Mouse (Mus musculus) stomach, embryonic 14.5 days (tissue): Measurements from ENCODE around the gene Fntb. TPM values are rescaled to one million over a fixed set of nuclear protein-coding genes. Genes with fewer than 3 reads are reported as not detected.

Source experiments
- ATAC-seq: fragments of 200-750 bp; cut with Nextera tagmentation; 2 replicates; pipeline ENCODE4 v1.8.0; 2017; ENCODE audit warnings: low read depth, moderate TSS enrichment; ENCODE audit not compliant: insufficient number of reproducible peaks, insufficient read depth, low FRiP score
- H3K27ac ChIP-seq: fragments of 300-500 bp; sonication (generic); 2 replicates; pipeline ENCODE4 v1.5.1; 2014; ENCODE audit warnings: mild to moderate bottlenecking, low read length, moderate library complexity, mixed read lengths
- H3K27me3 ChIP-seq: fragments of 300-500 bp; sonication (generic); 2 replicates; pipeline ENCODE4 v1.6.1; 2014; ENCODE audit warnings: low read length, control low read depth, mixed read lengths; ENCODE audit not compliant: control insufficient read depth, insufficient read depth
- H3K36me3 ChIP-seq: fragments of 300-500 bp; sonication (generic); 2 replicates; pipeline ENCODE4 v1.6.1; 2014; ENCODE audit warnings: mild to moderate bottlenecking, control low read depth, low read length, moderate library complexity, mixed read lengths; ENCODE audit not compliant: control insufficient read depth, insufficient read depth
- H3K4me1 ChIP-seq: fragments of 300-500 bp; sonication (generic); 2 replicates; pipeline ENCODE4 v1.6.1; 2014; ENCODE audit warnings: low read length, control low read depth, mixed read lengths; ENCODE audit not compliant: control insufficient read depth, insufficient read depth
- H3K4me2 ChIP-seq: fragments of 300-500 bp; sonication (generic); replicated peaks from 2 replicates; pipeline ENCODE4 v1.6.1; 2014; ENCODE audit warnings: low read depth, low read length, control low read depth
- H3K4me3 ChIP-seq: fragments of 300-500 bp; sonication (generic); 2 replicates; pipeline ENCODE4 v1.5.1; 2014; ENCODE audit warnings: low read depth, low read length, control low read depth
- H3K9ac ChIP-seq: fragments of 300-500 bp; sonication (generic); replicated peaks from 2 replicates; pipeline ENCODE4 v1.6.1; 2014; ENCODE audit warnings: low read depth, mild to moderate bottlenecking, control low read depth, low read length, moderate library complexity, mixed read lengths
- H3K9me3 ChIP-seq: fragments of 300-500 bp; sonication (generic); 2 replicates; pipeline ENCODE4 v1.6.1; 2016; ENCODE audit warnings: low read depth, low read length, control low read depth; ENCODE audit not compliant: control insufficient read depth
- WGBS: fragments of 180-500 bp; shearing (Covaris S2); extraction: QIAGEN DNeasy Blood & Tissue Kit; methylation state at CpG from one replicate; pipeline ENCODE4 v1.1.7; 2014; 5-methylcytosine and 5-hydroxymethylcytosine counted together
- polyA plus RNA-seq: library from polyadenylated mRNA; unstranded; fragments of >200 nt; fragmentation: Nextera tagmentation; extraction: Ambion mirVana; gene quantifications from 2 replicates; pipeline ENCODE4 v1.2.1, GENCODE M21; 2014

The Fntb gene
- polyA plus RNA-seq, 1 experiment from 2014 or later = 44.8 TPM

DNA sequence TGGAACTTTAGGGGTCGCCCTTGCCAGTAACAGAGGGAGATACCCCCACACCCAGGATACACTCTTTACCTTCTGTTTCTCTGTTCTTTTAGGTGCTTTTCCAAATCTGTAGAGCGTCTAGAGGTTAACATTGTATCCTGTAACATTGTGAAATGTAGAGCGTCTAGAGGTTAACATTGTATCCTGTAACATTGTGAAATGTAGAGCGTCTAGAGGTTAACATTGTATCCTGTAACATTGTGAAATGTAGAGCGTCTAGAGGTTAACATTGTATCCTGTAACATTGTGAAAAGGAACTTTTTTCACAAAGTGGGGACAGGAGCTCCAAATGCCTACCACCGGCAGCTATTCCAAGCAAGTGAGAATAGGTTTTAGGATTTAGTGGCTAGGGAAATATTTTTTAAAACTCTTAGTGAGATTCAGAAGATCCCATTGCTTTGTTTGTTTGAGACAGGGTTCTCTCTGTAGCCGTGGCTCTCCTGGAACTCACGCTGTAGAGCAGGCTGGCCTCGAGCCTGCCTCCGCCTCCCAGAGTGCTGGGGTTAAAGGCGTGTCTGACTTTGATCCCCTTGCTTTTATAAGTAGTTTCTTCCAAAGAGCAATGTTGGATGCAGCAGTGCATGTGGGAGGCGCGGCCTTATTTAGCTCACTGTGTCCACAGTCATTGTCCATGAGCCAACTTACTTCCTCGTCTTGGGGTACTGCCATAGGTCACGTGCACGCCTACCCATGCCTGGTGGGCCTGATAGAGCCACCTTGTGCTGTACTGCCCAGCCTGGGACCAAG, 127.7 kb downstream of the Fntb start:
- H3K9ac ChIP-seq = no peak overlapping the region
- no peaks in the 10 kb centered on the region for H3K36me3 ChIP-seq
- ATAC-seq = no peak
- H3K4me1 ChIP-seq = 0 out of 2 replicates have a peak, but pooled peaks cover 4% of the 10 kb centered on the region
- no peak overlapping the region for H3K4me2 ChIP-seq
- no peak overlapping the region for H3K4me3 ChIP-seq
- no peak overlapping the region for H3K27ac ChIP-seq
- no peaks in the 10 kb centered on the region for H3K27me3 ChIP-seq
- WGBS = 91% methylated on average over 16 of the region's 16 CpGs
- H3K9me3 ChIP-seq = no peaks in the 10 kb centered on the region

GRCm38 (mm10) chr12:76894792-76895559, 129.6 kb downstream of the Fntb start:
- Histone ChIP-seq H3K27ac (no peak overlapping the region), H3K4me3 (no peak overlapping the region), H3K9ac (no peak overlapping the region), H3K9me3 (no peaks in the 10 kb centered on the region), H3K27me3 (no peaks in the 10 kb centered on the region), H3K36me3 (no peaks in the 10 kb centered on the region), H3K4me2 (no peak overlapping the region), H3K4me1 (0 out of 2 replicates have a peak, but pooled peaks cover 4% of the 10 kb centered on the region)
- WGBS = 75% methylated on average over 10 of the region's 10 CpGs
- ATAC-seq = no peak

GRCm38 (mm10) chr12:76895777-76896176, 130.4 kb downstream of the Fntb start:
- H3K27me3 ChIP-seq = no peaks in the 10 kb centered on the region
- 46% methylated on average over 7 of the region's 7 CpGs for WGBS
- ATAC-seq = peak; percentile 53; the same call in 1 of the 2 replicates

GRCm38 (mm10) chr12:76896566-76896965, 131.2 kb downstream of the Fntb start:
- no peak for ATAC-seq
- Histone ChIP-seq H3K36me3 (no peaks in the 10 kb centered on the region; the same call in 1 of the 2 replicates), H3K4me3 (no peak overlapping the region), H3K27me3 (no peaks in the 10 kb centered on the region), H3K27ac (no peak overlapping the region), H3K9me3 (no peaks in the 10 kb centered on the region), H3K9ac (no peak overlapping the region), H3K4me1 (0 out of 2 replicates have a peak, but pooled peaks cover 4% of the 10 kb centered on the region), H3K4me2 (no peak overlapping the region)
- 92% methylated on average over 4 of the region's 4 CpGs for WGBS

More at GRCm38 (mm10) chr12:76895777-76896176, 130.4 kb downstream of the Fntb start:
- 0 out of 2 replicates have a peak, but pooled peaks cover 4% of the 10 kb centered on the region for H3K4me1 ChIP-seq
- no peak overlapping the region for H3K27ac ChIP-seq
- no peak overlapping the region for H3K4me3 ChIP-seq
- no peaks in the 10 kb centered on the region for H3K9me3 ChIP-seq
- no peak overlapping the region for H3K9ac ChIP-seq
- H3K36me3 ChIP-seq = no peaks in the 10 kb centered on the region; the same call in 1 of the 2 replicates
- no peak overlapping the region for H3K4me2 ChIP-seq

DNA sequence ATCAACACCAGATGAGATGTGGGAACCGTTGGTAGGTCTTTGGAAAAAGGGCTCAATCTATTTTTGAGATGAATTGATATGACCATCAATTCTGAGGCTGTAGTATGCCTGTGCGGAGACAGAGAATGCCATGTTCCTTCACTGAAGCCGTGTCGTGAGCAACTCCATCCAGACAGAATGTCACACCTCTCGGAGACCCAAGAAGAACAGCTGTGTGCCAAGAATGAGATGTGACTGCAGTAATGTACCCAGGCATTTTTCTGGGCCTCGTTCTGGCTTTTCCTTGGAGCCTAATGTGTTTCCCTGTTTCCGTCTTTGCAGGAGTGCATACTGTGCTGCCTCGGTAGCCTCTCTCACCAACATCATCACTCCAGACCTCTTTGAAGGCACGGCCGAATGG, 131.6 kb downstream of the Fntb start:
- Histone ChIP-seq H3K27me3 (no peaks in the 10 kb centered on the region), H3K9me3 (no peaks in the 10 kb centered on the region), H3K27ac (no peak overlapping the region), H3K4me1 (0 out of 2 replicates have a peak, but pooled peaks cover 4% of the 10 kb centered on the region), H3K4me3 (no peak overlapping the region), H3K36me3 (no peaks in the 10 kb centered on the region; the same call in 1 of the 2 replicates), H3K9ac (no peak overlapping the region), H3K4me2 (no peak overlapping the region)
- WGBS = 88% methylated on average over 10 of the region's 10 CpGs
- no peak for ATAC-seq

GRCm38 (mm10) chr12:76898141-76898540, 132.8 kb downstream of the Fntb start:
- Histone ChIP-seq H3K4me3 (no peak overlapping the region), H3K4me1 (0 out of 2 replicates have a peak, but pooled peaks cover 4% of the 10 kb centered on the region), H3K27me3 (no peaks in the 10 kb centered on the region), H3K9ac (no peak overlapping the region), H3K36me3 (no peaks in the 10 kb centered on the region; the same call in 1 of the 2 replicates), H3K27ac (no peak overlapping the region), H3K9me3 (no peaks in the 10 kb centered on the region), H3K4me2 (no peak overlapping the region)
- ATAC-seq = no peak

DNA sequence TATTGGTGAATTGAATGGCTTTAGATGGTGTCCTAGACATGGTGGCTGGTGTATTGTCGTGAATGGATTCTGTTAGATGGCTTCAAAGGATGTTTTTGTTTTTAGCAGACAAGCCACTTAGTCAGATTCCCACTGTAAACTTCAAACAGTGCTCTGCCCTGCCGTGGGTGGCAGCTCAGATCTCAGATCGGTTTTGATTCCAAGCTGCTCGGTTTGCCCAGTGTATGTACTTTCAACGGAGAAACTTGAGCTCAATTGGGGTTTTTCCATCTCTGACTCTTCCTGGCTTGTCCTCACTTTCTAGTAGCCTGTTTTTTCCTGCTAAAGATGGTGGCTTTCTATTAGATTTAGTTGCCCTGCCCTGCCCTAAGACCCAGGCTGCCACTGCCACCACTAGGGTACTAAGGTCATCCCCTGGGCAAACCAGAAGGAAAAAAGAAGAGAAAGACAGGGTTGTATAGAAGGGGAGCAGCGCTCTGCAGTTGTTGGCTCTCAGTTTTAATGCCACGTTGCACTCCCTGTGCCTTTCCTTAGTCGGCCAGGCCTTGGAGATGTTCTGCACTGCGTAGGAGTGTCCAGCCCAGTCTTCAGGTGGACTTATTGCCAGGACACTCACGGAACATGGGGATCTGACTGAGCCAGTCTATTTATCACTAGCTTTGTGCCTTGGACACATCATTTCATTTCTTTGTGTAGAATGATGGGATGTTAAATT, 134.0 kb downstream of the Fntb start:
- H3K4me2 ChIP-seq = no peak overlapping the region
- 0 out of 2 replicates have a peak, but pooled peaks cover 4% of the 10 kb centered on the region for H3K4me1 ChIP-seq
- no peak overlapping the region for H3K9ac ChIP-seq
- no peak overlapping the region for H3K27ac ChIP-seq
- no peak for ATAC-seq
- H3K9me3 ChIP-seq = no peaks in the 10 kb centered on the region
- H3K36me3 ChIP-seq = no peaks in the 10 kb centered on the region; the same call in 1 of the 2 replicates
- H3K4me3 ChIP-seq = no peak overlapping the region
- no peaks in the 10 kb centered on the region for H3K27me3 ChIP-seq
- WGBS = 92% methylated on average over 10 of the region's 10 CpGs
